Mouse (Mus musculus): ENCODE measurements around the gene Cnnm2. TPM values are rescaled to one million over a fixed set of nuclear protein-coding genes. Genes with fewer than 3 reads are reported as not detected.

Cnnm2 gene
- total and polyA plus RNA-seq, 3 experiments, result 16.2 to 67.6 (median 27.1) TPM

GRCm38 (mm10) chr19:46879876-46880275 lies 118.5 kb downstream of the Cnnm2 start:
- DNase-seq (ENCODE audit: low spot score) (no peak), ATAC-seq (ENCODE audit: extremely low read depth, insufficient number of reproducible peaks, low FRiP score, poor library complexity, severe bottlenecking) (no peak)
- no peaks in the 10 kb centered on the region for H3K9me3 ChIP-seq (replicated peaks)
- peaks cover 16% of the 10 kb centered on the region for H3K4me1 ChIP-seq (ENCODE audit: insufficient read depth, low read depth, low read length)
- H3K36me3 ChIP-seq (replicated peaks), result peaks cover 97% of the 10 kb centered on the region
- H3K27me3 ChIP-seq (ENCODE audit: insufficient read depth, low read length), result no peaks in the 10 kb centered on the region
- no peak overlapping the region for H3K4me3 ChIP-seq (ENCODE audit: low read depth, low read length)
- no peak for TF ChIP-seq CTCF (IDR thresholded peaks at IDR 0.05; ENCODE audit: low read depth, low read length)

DNA sequence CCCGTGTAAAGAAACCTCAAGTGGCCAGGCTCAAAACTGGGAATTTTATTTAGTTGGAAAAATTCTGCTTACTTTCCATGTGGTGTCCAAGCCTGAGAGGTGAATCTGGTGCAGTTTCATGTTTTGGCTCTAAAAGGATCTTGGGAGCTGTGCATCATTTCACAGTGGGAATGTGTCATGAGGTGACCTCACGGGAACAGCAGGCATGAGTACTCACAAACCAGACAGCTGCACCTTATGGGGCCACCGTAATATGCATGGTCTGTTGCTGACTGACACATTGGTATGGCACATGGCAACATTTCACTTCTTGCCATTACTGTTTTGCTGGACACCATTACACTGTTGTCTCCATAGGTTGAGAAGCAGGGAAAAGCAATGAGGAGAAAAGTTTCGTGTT lies 124.0 kb downstream of the Cnnm2 start:
- DNase-seq (ENCODE audit: low spot score) (no peak), ATAC-seq (ENCODE audit: extremely low read depth, insufficient number of reproducible peaks, low FRiP score, poor library complexity, severe bottlenecking) (no peak)
- peaks cover 33% of the 10 kb centered on the region for H3K4me1 ChIP-seq (ENCODE audit: insufficient read depth, low read depth, low read length)
- H3K36me3 ChIP-seq (replicated peaks), result peaks cover 99% of the 10 kb centered on the region
- TF ChIP-seq CTCF (IDR thresholded peaks at IDR 0.05; ENCODE audit: low read depth, low read length) (no peak), GATA1 (IDR thresholded peaks at IDR 0.05; ENCODE audit: borderline replicate concordance, low read length) (no peak), TAL1 (conservative IDR thresholded peaks at IDR 0.05; ENCODE audit: low read depth, low read length) (no peak), GATA2 (IDR thresholded peaks at IDR 0.05; ENCODE audit: borderline replicate concordance, low read depth, low read length) (no peak), POLR2AphosphoS5 (IDR thresholded peaks at IDR 0.05; ENCODE audit: insufficient replicate concordance, low read depth, low read length) (no peak)
- no peaks in the 10 kb centered on the region for H3K9me3 ChIP-seq (replicated peaks)
- H3K4me3 ChIP-seq (ENCODE audit: low read depth, low read length), result no peak overlapping the region
- H3K27me3 ChIP-seq (ENCODE audit: insufficient read depth, low read length), result no peaks in the 10 kb centered on the region

- Histone ChIP-seq H3K36me3 (replicated peaks) (peaks cover 99% of the 10 kb centered on the region), H3K4me3 (ENCODE audit: low read depth, low read length) (no peak overlapping the region), H3K27me3 (ENCODE audit: insufficient read depth, low read length) (no peaks in the 10 kb centered on the region), H3K4me1 (ENCODE audit: insufficient read depth, low read depth, low read length) (peaks cover 32% of the 10 kb centered on the region), H3K9me3 (replicated peaks) (no peaks in the 10 kb centered on the region)
- DNase-seq (ENCODE audit: low spot score) (no peak), ATAC-seq (ENCODE audit: extremely low read depth, insufficient number of reproducible peaks, low FRiP score, poor library complexity, severe bottlenecking) (no peak)
- TF ChIP-seq GATA1 (IDR thresholded peaks at IDR 0.05; ENCODE audit: borderline replicate concordance, low read length), result no peak
- no peak for TF ChIP-seq GATA2 (IDR thresholded peaks at IDR 0.05; ENCODE audit: borderline replicate concordance, low read depth, low read length)
- TF ChIP-seq CTCF (IDR thresholded peaks at IDR 0.05; ENCODE audit: low read depth, low read length), result no peak
- TF ChIP-seq TAL1 (conservative IDR thresholded peaks at IDR 0.05; ENCODE audit: low read depth, low read length), result no peak
- TF ChIP-seq POLR2AphosphoS5 (IDR thresholded peaks at IDR 0.05; ENCODE audit: insufficient replicate concordance, low read depth, low read length), result no peak
Measured at GRCm38 (mm10) chr19:46886826-46887225, 125.4 kb downstream of the Cnnm2 start.

DNA sequence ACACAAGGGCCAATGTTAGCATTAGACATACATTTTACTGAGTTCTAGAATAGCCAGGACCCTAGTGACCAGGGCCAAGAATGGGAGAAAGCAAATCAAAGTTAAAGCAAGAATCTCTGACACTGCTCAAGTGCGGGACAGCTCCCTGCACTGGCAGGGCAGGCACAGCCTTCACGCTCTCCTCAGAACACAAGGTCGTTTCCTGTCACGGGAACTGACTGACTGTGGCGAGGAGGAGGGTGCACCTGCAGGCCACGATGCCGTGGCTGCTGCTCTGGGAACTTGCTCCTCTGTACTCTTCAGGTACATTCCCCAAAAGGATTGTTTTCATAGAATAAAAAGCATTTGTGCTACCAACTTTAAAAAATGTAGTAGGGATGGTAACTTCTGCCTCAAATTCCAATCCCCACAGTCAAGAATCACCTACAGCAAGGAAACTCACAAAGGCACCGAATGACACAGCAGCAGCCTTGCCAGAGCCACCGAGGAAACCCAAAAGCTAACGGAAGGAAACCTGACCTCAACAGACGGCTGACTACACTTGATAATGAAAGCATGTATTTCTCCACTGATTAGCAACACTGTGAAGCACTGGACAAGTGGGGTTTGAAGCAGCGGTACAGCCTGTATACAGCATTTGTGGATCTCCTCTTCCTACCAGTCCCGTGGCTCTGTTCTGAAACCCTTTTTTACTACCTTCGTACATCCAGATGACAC lies 126.6 kb downstream of the Cnnm2 start:
- Histone ChIP-seq H3K4me3 (ENCODE audit: low read depth, low read length) (peak overlapping the region; percentile 32; the same call in 1 of the 2 replicates), H3K36me3 (replicated peaks) (peaks cover 99% of the 10 kb centered on the region), H3K4me1 (ENCODE audit: insufficient read depth, low read depth, low read length) (peaks cover 30% of the 10 kb centered on the region), H3K27me3 (ENCODE audit: insufficient read depth, low read length) (no peaks in the 10 kb centered on the region), H3K9me3 (replicated peaks) (no peaks in the 10 kb centered on the region)
- no peak for TF ChIP-seq CTCF (IDR thresholded peaks at IDR 0.05; ENCODE audit: low read depth, low read length)
- no peak for TF ChIP-seq GATA2 (IDR thresholded peaks at IDR 0.05; ENCODE audit: borderline replicate concordance, low read depth, low read length)
- TF ChIP-seq TAL1 (conservative IDR thresholded peaks at IDR 0.05; ENCODE audit: low read depth, low read length), result peak; percentile 40; the same call in 1 of the 2 replicates
- TF ChIP-seq GATA1 (IDR thresholded peaks at IDR 0.05; ENCODE audit: borderline replicate concordance, low read length), result no peak
- no peak for TF ChIP-seq POLR2AphosphoS5 (IDR thresholded peaks at IDR 0.05; ENCODE audit: insufficient replicate concordance, low read depth, low read length)
- peak; percentile 30 for DNase-seq (ENCODE audit: low spot score)
- peak; percentile 84 for ATAC-seq (ENCODE audit: extremely low read depth, insufficient number of reproducible peaks, low FRiP score, poor library complexity, severe bottlenecking)

DNA sequence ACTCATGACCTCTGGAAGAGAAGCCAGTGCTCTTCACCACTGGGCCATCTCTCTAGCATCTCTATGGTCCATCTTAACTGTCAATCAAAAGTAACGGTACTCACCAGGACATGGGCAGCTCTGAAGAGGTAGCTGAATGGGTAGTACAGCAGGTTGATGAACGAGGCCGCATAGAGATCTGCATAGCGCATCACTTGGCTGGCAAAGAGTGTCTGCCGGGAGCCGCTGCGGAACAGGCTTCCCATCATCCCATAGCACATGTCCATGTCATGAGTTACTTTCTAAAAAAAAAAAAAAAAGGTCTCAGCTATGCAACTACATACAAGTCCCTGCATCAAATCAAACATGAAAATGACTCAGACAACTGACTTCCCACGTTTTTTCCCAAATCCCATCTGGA lies 128.3 kb downstream of the Cnnm2 start:
- no peak for ATAC-seq (ENCODE audit: extremely low read depth, insufficient number of reproducible peaks, low FRiP score, poor library complexity, severe bottlenecking)
- Histone ChIP-seq H3K27me3 (ENCODE audit: insufficient read depth, low read length) (no peaks in the 10 kb centered on the region), H3K9me3 (replicated peaks) (no peaks in the 10 kb centered on the region), H3K4me3 (ENCODE audit: low read depth, low read length) (no peak overlapping the region), H3K4me1 (ENCODE audit: insufficient read depth, low read depth, low read length) (peaks cover 32% of the 10 kb centered on the region), H3K36me3 (replicated peaks) (peaks cover 94% of the 10 kb centered on the region)
- no peak for DNase-seq (ENCODE audit: low spot score)
- TF ChIP-seq CTCF (IDR thresholded peaks at IDR 0.05; ENCODE audit: low read depth, low read length) (no peak), GATA1 (IDR thresholded peaks at IDR 0.05; ENCODE audit: borderline replicate concordance, low read length) (no peak), TAL1 (conservative IDR thresholded peaks at IDR 0.05; ENCODE audit: low read depth, low read length) (no peak), GATA2 (IDR thresholded peaks at IDR 0.05; ENCODE audit: borderline replicate concordance, low read depth, low read length) (no peak), POLR2AphosphoS5 (IDR thresholded peaks at IDR 0.05; ENCODE audit: insufficient replicate concordance, low read depth, low read length) (no peak)

DNA sequence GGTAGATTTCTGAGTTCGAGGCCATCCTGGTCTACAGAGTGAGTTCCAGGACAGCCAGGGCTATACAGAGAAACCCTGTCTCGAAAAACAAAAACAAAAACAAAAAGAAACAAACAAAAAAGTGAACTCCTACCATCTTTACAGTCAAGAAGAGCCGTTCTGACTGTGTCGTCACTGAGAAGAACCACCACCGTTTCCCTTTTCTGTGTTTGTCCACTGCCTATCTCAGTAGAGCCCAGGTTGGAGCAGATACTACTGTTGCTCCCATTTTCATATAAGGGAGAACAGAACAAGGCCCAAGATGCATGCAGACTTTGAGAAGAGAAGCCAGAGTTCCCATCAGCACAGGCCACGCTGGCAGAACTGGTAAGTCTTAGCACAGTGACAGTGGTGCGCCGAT lies 129.3 kb downstream of the Cnnm2 start:
- peaks cover 32% of the 10 kb centered on the region for H3K4me1 ChIP-seq (ENCODE audit: insufficient read depth, low read depth, low read length)
- TF ChIP-seq TAL1 (conservative IDR thresholded peaks at IDR 0.05; ENCODE audit: low read depth, low read length) (no peak), CTCF (IDR thresholded peaks at IDR 0.05; ENCODE audit: low read depth, low read length) (no peak), GATA1 (IDR thresholded peaks at IDR 0.05; ENCODE audit: borderline replicate concordance, low read length) (no peak), GATA2 (IDR thresholded peaks at IDR 0.05; ENCODE audit: borderline replicate concordance, low read depth, low read length) (no peak), POLR2AphosphoS5 (IDR thresholded peaks at IDR 0.05; ENCODE audit: insufficient replicate concordance, low read depth, low read length) (no peak)
- ATAC-seq (ENCODE audit: extremely low read depth, insufficient number of reproducible peaks, low FRiP score, poor library complexity, severe bottlenecking) (no peak), DNase-seq (ENCODE audit: low spot score) (no peak)
- H3K27me3 ChIP-seq (ENCODE audit: insufficient read depth, low read length), result no peaks in the 10 kb centered on the region
- no peak overlapping the region for H3K4me3 ChIP-seq (ENCODE audit: low read depth, low read length)
- peaks cover 93% of the 10 kb centered on the region for H3K36me3 ChIP-seq (replicated peaks)
- no peaks in the 10 kb centered on the region for H3K9me3 ChIP-seq (replicated peaks)
